Mouse (Mus musculus) inflammation-experienced regulatory T-cells (primary cell): Measurements from ENCODE around the gene Ccr5. TPM values are rescaled to one million over a fixed set of nuclear protein-coding genes. Genes with fewer than 3 reads are reported as not detected.

Experiments used
- polyA plus RNA-seq, 2 experiments: library from polyadenylated mRNA; unstranded; fragments of 100-300 nt; shearing (Covaris generic); gene quantifications; one replicate each; pipeline ENCODE4 v1.2.1; 2017

Ccr5 gene
- 10 to 100 TPM in 1 of 2 experiments, 1 to 10 TPM in 1; 5.5 to 10.8 TPM for polyA plus RNA-seq

GRCm38 (mm10) chr9:124121387-124122184, at the start of gene Ccr5:
Ccr5 (plus strand) TSS chr9:124121543.

GRCm38 (mm10) chr9:124101723-124102122, 19.6 kb upstream of the Ccr5 start, which contains the start of gene Ccr2:
Ccr2 (plus strand) TSS chr9:124101950.

Other genes with a start within 250 kb of the Ccr5 start
- gene Ccr1, start 152.9 kb upstream of the Ccr5 start, polyA plus RNA-seq = under 1 TPM; 0.32 to 0.43 TPM
- gene Ccr1l1, start 143.1 kb upstream of the Ccr5 start, polyA plus RNA-seq = 1 to 10 TPM in 1 of 2 experiments, not detected in 1; 1.4 TPM
- gene Ccr3, start 99.6 kb upstream of the Ccr5 start, polyA plus RNA-seq = 1 to 10 TPM; 1.4 to 1.8 TPM
- 100 to 1,000 TPM in 1 of 2 experiments, 10 to 100 TPM in 1; 24.3 to 157 TPM for gene Ccr2, start 19.6 kb upstream of the Ccr5 start, polyA plus RNA-seq
- 10 to 100 TPM; 19.2 to 23.0 TPM for gene 2010315B03Rik, start 191.2 kb downstream of the Ccr5 start, polyA plus RNA-seq